Mouse (Mus musculus) testis, adult 2 months (tissue): ENCODE data around the gene Psmg4.

Source experiments
- CTCF ChIP-seq: fragments of 200-500 bp; IDR thresholded peaks from 2 replicates; pipeline ENCODE4 v1.5.1; 2012; ENCODE audit warnings: low read depth, mild to moderate bottlenecking, inconsistent platforms, low read length, moderate library complexity; ENCODE audit not compliant: control insufficient read depth, insufficient read depth, insufficient replicate concordance
- POLR2A ChIP-seq: fragments of 200-500 bp; IDR thresholded peaks from 2 replicates; pipeline ENCODE4 v1.6.1; 2012; ENCODE audit warnings: low read depth, mild to moderate bottlenecking, inconsistent platforms, low read length, moderate library complexity; ENCODE audit not compliant: control insufficient read depth

DNA sequence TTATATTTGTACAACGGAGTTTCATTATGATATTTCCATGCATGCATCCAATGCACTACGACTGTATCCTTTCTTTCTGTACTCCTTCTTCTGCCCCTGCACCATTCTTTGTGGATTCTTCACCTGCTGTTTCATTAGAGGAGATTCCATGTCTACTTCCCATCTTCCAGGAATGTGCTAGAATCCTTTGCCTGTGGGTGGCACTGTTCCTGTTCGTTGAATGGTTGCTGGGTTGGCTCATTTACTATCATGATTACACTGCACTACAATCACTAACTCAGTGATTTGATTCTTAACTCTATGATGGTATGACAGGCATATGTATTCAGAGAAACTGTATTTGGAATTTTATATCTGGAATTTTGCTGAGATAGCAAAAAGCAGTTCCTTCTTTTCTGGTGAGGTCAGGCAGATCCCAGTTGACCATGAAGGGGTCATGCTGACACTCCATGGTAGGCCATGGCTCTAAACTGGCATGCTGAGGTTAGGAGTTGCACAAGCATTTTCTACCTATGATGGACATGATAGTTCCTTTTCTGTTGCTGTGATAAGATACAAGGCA lies 5.1 kb upstream of the Psmg4 start:
- TF ChIP-seq CTCF, result no peak
- no peak for TF ChIP-seq POLR2A
